Mouse (Mus musculus) embryonic facial prominence, embryonic 10.5 days (tissue): ENCODE measurements around the gene Efr3b. TPM values are rescaled to one million over a fixed set of nuclear protein-coding genes. Genes with fewer than 3 reads are reported as not detected.

Source experiments
- DNase-seq: peaks from one replicate; pipeline ENCODE4 v3.0.0-alpha.2; 2017; ENCODE audit warnings: low spot score
- H3K27ac ChIP-seq: fragments of 300-500 bp; sonication (generic); replicated peaks from 2 replicates; pipeline ENCODE4 v1.5.1; 2016; ENCODE audit warnings: mild to moderate bottlenecking
- H3K27me3 ChIP-seq: fragments of 300-500 bp; sonication (generic); replicated peaks from 2 replicates; pipeline ENCODE4 v1.6.1; 2016; ENCODE audit warnings: low read depth, mild to moderate bottlenecking; ENCODE audit not compliant: poor library complexity, severe bottlenecking
- H3K36me3 ChIP-seq: fragments of 300-500 bp; sonication (generic); replicated peaks from 2 replicates; pipeline ENCODE4 v1.6.1; 2016; ENCODE audit warnings: mild to moderate bottlenecking, moderate library complexity
- H3K4me1 ChIP-seq: fragments of 300-500 bp; sonication (generic); 2 replicates; pipeline ENCODE4 v1.6.1; 2016
- H3K4me3 ChIP-seq: fragments of 300-500 bp; sonication (generic); 2 replicates; pipeline ENCODE4 v1.5.1; 2016; ENCODE audit warnings: mild to moderate bottlenecking, moderate library complexity
- H3K9me3 ChIP-seq: fragments of 300-500 bp; sonication (generic); 2 replicates; pipeline ENCODE4 v1.6.1; 2016; ENCODE audit warnings: mild to moderate bottlenecking
- WGBS: fragments of 180-500 bp; shearing (Covaris S2); methylation state at CpG from one replicate; pipeline ENCODE4 v1.1.7; 2016; 5-methylcytosine and 5-hydroxymethylcytosine counted together
- polyA plus RNA-seq: library from polyadenylated mRNA; unstranded; fragments of >200 nt; fragmentation: Nextera tagmentation; extraction: Ambion mirVana; gene quantifications from 2 replicates; pipeline ENCODE4 v1.2.1, GENCODE M21; 2016

The Efr3b gene
- polyA plus RNA-seq, 1 experiment from 2014 or later = 8.4 TPM

DNA sequence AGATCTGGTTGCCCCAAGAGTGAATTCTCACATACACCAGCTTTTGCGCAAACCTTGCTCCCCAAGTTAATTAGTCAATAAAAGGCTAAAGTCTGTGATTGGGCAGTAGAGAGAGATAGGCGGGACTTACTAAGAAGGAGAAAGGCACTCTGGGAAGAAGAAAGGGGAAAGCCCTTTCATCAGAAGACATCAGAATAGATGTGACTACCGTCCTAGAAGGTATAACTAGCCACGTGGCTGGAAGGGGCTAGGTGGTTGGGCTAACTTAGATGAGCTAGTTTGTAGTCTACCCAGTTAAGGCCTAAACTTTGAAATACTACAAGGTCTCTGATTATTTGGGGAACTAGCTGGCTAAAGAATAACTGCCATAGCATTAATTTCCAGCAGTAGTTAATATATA, 21.0 kb upstream of the Efr3b start:
- no peaks in the 10 kb centered on the region for H3K27me3 ChIP-seq
- WGBS = 87% methylated on average over 4 of the region's 4 CpGs
- no peak overlapping the region for H3K4me3 ChIP-seq
- no peak for DNase-seq
- H3K9me3 ChIP-seq = no peaks in the 10 kb centered on the region
- H3K27ac ChIP-seq = no peak overlapping the region
- H3K36me3 ChIP-seq = no peaks in the 10 kb centered on the region
- H3K4me1 ChIP-seq = no peaks in the 10 kb centered on the region

- 73% methylated on average over 9 of the region's 9 CpGs for whole genome bisulfite sequencing
- Histone ChIP-seq H3K27me3 (no peaks in the 10 kb centered on the region), H3K36me3 (no peaks in the 10 kb centered on the region), H3K4me3 (no peak overlapping the region), H3K27ac (no peak overlapping the region), H3K9me3 (no peaks in the 10 kb centered on the region), H3K4me1 (no peaks in the 10 kb centered on the region)
- DNase-seq = no peak
Observed at GRCm38 (mm10) chr12:4058321-4058720, 19.6 kb upstream of the Efr3b start.

DNA sequence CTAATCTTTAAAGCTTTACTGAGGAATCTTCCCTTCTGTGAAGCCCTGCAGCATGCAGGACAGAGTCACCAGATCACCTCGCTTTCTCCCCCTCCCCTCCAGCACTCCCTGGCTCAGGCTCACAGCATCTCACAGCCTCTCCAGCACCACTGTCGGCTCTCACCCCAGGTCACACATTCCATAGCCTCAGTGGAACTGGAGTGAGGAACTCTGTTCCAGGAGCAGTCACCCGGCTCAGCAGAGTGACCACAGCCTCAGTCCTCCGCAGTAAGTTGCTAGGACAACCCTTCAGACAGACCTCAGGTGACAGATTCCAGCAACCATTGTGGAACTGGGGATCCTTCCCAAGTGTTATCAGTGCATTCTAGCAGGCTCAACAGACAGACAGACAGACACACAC, 16.1 kb upstream of the Efr3b start:
- H3K9me3 ChIP-seq = no peaks in the 10 kb centered on the region
- no peaks in the 10 kb centered on the region for H3K4me1 ChIP-seq
- no peaks in the 10 kb centered on the region for H3K36me3 ChIP-seq
- H3K4me3 ChIP-seq = no peak overlapping the region
- 43% methylated on average over 4 of the region's 4 CpGs for WGBS
- no peak for DNase-seq
- H3K27me3 ChIP-seq = no peaks in the 10 kb centered on the region
- H3K27ac ChIP-seq = no peak overlapping the region

DNA sequence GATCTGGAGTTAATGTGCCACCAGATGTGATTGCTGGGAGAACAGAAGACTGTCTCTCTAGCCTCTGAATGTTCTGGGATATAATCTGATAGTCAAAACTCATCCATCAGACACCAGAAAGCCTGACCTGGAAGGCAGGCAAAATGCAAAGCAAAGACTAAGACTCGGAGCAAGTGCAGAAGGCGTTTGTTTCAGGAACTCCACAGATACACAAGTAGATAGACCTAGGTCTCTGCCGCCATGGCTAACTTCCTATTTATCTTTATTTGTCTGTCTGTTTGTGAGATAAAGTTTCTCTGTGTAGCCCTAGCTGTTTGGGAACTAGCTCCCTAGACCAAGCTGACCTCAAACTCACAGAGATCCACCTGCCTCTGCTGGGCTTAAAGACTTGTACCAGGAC, 14.9 kb upstream of the Efr3b start:
- 89% methylated on average over 3 of the region's 3 CpGs for WGBS
- no peak for DNase-seq

GRCm38 (mm10) chr12:4050861-4051425, 12.2 kb upstream of the Efr3b start:
- WGBS = 52% methylated on average over 9 of the region's 9 CpGs
- Histone ChIP-seq H3K4me3 (no peak overlapping the region), H3K27me3 (no peaks in the 10 kb centered on the region), H3K4me1 (no peaks in the 10 kb centered on the region), H3K27ac (no peak overlapping the region), H3K36me3 (no peaks in the 10 kb centered on the region), H3K9me3 (no peaks in the 10 kb centered on the region)
- DNase-seq = no peak

More for the DNA sequence above, 14.9 kb upstream of the Efr3b start:
- H3K27ac ChIP-seq = no peak overlapping the region
- H3K27me3 ChIP-seq = no peaks in the 10 kb centered on the region
- H3K9me3 ChIP-seq = no peaks in the 10 kb centered on the region
- no peaks in the 10 kb centered on the region for H3K4me1 ChIP-seq
- no peak overlapping the region for H3K4me3 ChIP-seq
- no peaks in the 10 kb centered on the region for H3K36me3 ChIP-seq

DNA sequence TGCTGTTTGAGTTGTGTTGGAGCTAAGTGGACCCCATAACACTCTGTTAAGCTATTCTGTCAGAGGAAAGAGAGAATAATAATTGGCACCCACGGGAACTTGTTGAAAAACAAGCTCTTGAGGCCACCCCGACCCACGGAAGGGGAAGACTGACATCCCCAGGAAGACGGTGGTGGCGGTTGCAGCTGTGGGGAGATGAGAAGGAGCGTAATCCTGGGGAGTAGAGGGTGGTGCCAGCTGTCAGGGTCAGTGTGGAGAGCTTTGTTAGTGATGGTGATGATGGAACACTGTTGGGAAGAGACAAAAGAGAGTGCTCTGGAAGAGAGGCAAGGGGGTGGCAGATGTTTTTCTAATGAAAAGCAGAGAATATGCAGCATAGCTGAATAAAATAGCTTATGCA, 9.3 kb upstream of the Efr3b start:
- DNase-seq = no peak
- Histone ChIP-seq H3K9me3 (no peaks in the 10 kb centered on the region), H3K4me1 (no peaks in the 10 kb centered on the region), H3K27me3 (no peaks in the 10 kb centered on the region), H3K36me3 (no peaks in the 10 kb centered on the region), H3K4me3 (no peak overlapping the region), H3K27ac (no peak overlapping the region)
- WGBS = 68% methylated on average over 6 of the region's 6 CpGs

GRCm38 (mm10) chr12:4045992-4046391, 7.3 kb upstream of the Efr3b start:
- Histone ChIP-seq H3K27ac (no peak overlapping the region), H3K27me3 (peaks cover 10% of the 10 kb centered on the region), H3K9me3 (no peaks in the 10 kb centered on the region), H3K4me3 (no peak overlapping the region), H3K4me1 (no peaks in the 10 kb centered on the region), H3K36me3 (no peaks in the 10 kb centered on the region)
- WGBS = 76% methylated on average over 1 of the region's 1 CpGs
- DNase-seq = no peak

DNA sequence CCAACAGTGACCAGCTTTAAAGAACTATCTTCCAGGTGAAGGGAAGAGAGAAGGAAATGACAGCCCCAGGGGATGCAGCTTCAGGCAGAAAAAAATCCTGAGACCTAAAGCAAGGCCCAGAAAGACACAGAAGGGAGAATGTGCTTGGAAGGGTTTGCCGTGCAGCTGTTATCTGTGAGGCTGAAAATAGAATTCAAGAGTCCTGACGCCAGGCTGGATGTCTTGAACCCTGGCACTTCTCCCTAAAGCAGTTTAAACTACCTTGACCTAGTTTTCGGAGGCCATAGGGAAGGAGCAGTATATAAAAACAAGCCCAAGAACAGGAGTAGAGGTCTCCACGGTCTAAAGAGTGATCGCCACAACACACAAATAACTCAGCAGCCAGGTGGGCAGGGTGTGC, 3.7 kb upstream of the Efr3b start:
- no peak overlapping the region for H3K27ac ChIP-seq

GRCm38 (mm10) chr12:4039046-4039445, 331 bp upstream of the Efr3b start:
- no peak for DNase-seq
- WGBS = 1% methylated on average over 13 of the region's 13 CpGs
- Histone ChIP-seq H3K36me3 (no peaks in the 10 kb centered on the region), H3K27ac (peak overlapping the region; percentile 89), H3K27me3 (peaks cover 64% of the 10 kb centered on the region), H3K4me1 (peaks cover 24% of the 10 kb centered on the region), H3K4me3 (peak overlapping the region; percentile 90), H3K9me3 (no peaks in the 10 kb centered on the region)

More for the DNA sequence above, 3.7 kb upstream of the Efr3b start:
- peaks cover 15% of the 10 kb centered on the region for H3K4me1 ChIP-seq
- H3K9me3 ChIP-seq = no peaks in the 10 kb centered on the region
- no peaks in the 10 kb centered on the region for H3K36me3 ChIP-seq
- DNase-seq = no peak
- WGBS = 77% methylated on average over 5 of the region's 5 CpGs
- no peak overlapping the region for H3K4me3 ChIP-seq
- H3K27me3 ChIP-seq = peaks cover 43% of the 10 kb centered on the region

- Histone ChIP-seq H3K4me1 (peaks cover 24% of the 10 kb centered on the region), H3K36me3 (no peaks in the 10 kb centered on the region), H3K27me3 (peaks cover 64% of the 10 kb centered on the region), H3K9me3 (no peaks in the 10 kb centered on the region), H3K27ac (no peak overlapping the region), H3K4me3 (peak overlapping the region; percentile 90)
- 26% methylated on average over 5 of the region's 5 CpGs for whole genome bisulfite sequencing
- no peak for DNase-seq
Observed at GRCm38 (mm10) chr12:4037511-4037910, 1.2 kb downstream of the Efr3b start.

DNA sequence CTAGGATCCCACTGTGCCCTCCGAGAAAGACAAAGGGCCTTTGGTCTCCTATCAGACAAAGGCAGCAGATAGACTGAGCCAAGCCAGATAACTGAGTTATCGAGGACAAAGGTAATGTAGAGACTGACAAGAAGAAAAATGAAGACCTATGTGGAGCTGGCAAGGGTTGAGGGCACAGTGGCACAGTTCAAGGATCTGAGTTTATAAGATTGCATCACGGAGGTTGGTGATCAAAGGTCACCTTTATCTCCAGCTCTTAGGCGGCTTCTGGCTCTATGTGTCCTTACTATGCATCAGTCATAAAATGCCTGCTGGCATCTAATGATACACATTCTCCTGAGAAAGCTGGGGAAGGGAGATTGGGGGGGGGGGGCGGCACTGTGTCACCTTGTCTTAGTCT, 2.6 kb downstream of the Efr3b start:
- Histone ChIP-seq H3K4me3 (no peak overlapping the region), H3K4me1 (peaks cover 24% of the 10 kb centered on the region), H3K36me3 (no peaks in the 10 kb centered on the region), H3K27me3 (peaks cover 55% of the 10 kb centered on the region), H3K9me3 (no peaks in the 10 kb centered on the region), H3K27ac (no peak overlapping the region)
- DNase-seq = no peak
- 91% methylated on average over 5 of the region's 5 CpGs for WGBS

DNA sequence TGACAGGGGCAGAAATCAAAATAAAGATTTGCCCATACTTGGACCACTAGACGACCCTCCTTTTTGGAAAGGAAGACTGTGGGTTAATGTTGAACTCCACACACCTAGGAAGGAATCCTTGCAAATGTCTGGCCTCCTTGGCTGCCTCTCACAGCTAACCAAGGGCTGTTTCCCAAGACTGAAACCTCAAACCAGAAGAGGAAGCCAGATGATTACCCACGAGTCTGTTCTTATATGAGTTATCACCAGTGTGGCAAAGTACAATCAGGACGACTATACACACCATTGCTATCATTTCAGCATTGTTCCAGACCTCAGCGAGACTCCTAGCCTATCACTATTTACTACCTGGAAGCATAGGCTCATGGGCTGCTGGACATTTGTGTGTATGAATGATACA, 9.7 kb downstream of the Efr3b start:
- Histone ChIP-seq H3K4me3 (no peak overlapping the region), H3K9me3 (no peaks in the 10 kb centered on the region), H3K4me1 (no peaks in the 10 kb centered on the region), H3K36me3 (no peaks in the 10 kb centered on the region), H3K27me3 (no peaks in the 10 kb centered on the region), H3K27ac (no peak overlapping the region)
- 83% methylated on average over 4 of the region's 4 CpGs for WGBS
- no peak for DNase-seq

- Histone ChIP-seq H3K27me3 (no peaks in the 10 kb centered on the region), H3K27ac (no peak overlapping the region), H3K9me3 (no peaks in the 10 kb centered on the region), H3K4me3 (no peak overlapping the region), H3K36me3 (no peaks in the 10 kb centered on the region), H3K4me1 (no peaks in the 10 kb centered on the region)
- 84% methylated on average over 11 of the region's 11 CpGs for WGBS
- DNase-seq = no peak
Observed at GRCm38 (mm10) chr12:4028516-4028915, 10.2 kb downstream of the Efr3b start.

DNA sequence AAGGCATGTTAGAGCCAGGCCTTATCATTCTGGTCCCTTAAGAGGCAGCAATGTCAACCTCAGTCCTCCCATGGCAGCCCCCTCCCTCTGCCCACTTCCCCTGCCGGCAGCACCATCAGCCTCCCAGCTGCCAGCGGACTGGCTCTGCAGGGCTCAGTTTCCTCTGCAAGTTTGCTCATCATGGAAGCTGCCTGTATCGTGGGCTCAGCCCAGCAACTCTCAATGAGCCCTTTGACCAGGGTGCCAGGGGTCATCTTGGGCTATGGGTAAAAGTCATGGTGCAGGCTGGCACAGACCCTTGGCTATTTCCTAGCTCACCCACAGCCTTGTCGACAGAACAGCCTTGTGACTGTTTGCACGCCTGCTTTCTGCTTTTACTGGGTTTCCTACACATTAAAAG, 14.4 kb downstream of the Efr3b start:
- H3K4me3 ChIP-seq = no peak overlapping the region
- no peak for DNase-seq
- no peak overlapping the region for H3K27ac ChIP-seq
- H3K4me1 ChIP-seq = peaks cover 4% of the 10 kb centered on the region
- H3K27me3 ChIP-seq = no peaks in the 10 kb centered on the region
- WGBS = 77% methylated on average over 5 of the region's 5 CpGs
- no peaks in the 10 kb centered on the region for H3K9me3 ChIP-seq
- no peaks in the 10 kb centered on the region for H3K36me3 ChIP-seq
